Mouse (Mus musculus) spleen, adult 18-20 months (tissue): ENCODE data around the gene Clcc1.

ENCODE experiments used
- DNase-seq, 2 experiments: peaks; one replicate each; pipeline ENCODE4 v3.0.0; 2022; ENCODE audit warnings: mixed read lengths in 2 of 2

Gene Clcc1

GRCm38 (mm10) chr3:108711296-108711695 is 57.6 kb downstream of the Clcc1 start:
- DNase-seq, result no peak

- no peak for DNase-seq
Observed at GRCm38 (mm10) chr3:108713065-108713675, 59.5 kb downstream of the Clcc1 start.

- no peak for DNase-seq
Observed at GRCm38 (mm10) chr3:108714837-108715236, 61.1 kb downstream of the Clcc1 start.

GRCm38 (mm10) chr3:108717896-108718502 is 64.3 kb downstream of the Clcc1 start:
- no peak for DNase-seq

- DNase-seq, result no peak
Observed at GRCm38 (mm10) chr3:108719357-108719756, 65.6 kb downstream of the Clcc1 start.

GRCm38 (mm10) chr3:108719761-108720160 is 66.0 kb downstream of the Clcc1 start:
- no peak for DNase-seq

GRCm38 (mm10) chr3:108721076-108721991 is 67.6 kb downstream of the Clcc1 start:
- DNase-seq, result peak in 1 of 2 experiments; percentile 16

- DNase-seq, result peak; percentile 78 to 84
Observed at GRCm38 (mm10) chr3:108722036-108722872, 68.5 kb downstream of the Clcc1 start, which contains the start of gene Gpsm2. Gpsm2 (minus strand) TSS chr3:108722309.

GRCm38 (mm10) chr3:108726413-108726812 is 72.7 kb downstream of the Clcc1 start:
- no peak for DNase-seq

- no peak for DNase-seq
Observed at GRCm38 (mm10) chr3:108727344-108727743, 73.6 kb downstream of the Clcc1 start.

GRCm38 (mm10) chr3:108727776-108728175 is 74.1 kb downstream of the Clcc1 start:
- DNase-seq, result no peak
